Mouse (Mus musculus) spleen, adult 12 weeks (tissue): Measurements from ENCODE around the gene Ryk.

Experiments
- DNase-seq: peaks from one replicate; pipeline ENCODE4 v3.0.0; 2022; ENCODE audit warnings: low spot score

Ryk gene

DNA sequence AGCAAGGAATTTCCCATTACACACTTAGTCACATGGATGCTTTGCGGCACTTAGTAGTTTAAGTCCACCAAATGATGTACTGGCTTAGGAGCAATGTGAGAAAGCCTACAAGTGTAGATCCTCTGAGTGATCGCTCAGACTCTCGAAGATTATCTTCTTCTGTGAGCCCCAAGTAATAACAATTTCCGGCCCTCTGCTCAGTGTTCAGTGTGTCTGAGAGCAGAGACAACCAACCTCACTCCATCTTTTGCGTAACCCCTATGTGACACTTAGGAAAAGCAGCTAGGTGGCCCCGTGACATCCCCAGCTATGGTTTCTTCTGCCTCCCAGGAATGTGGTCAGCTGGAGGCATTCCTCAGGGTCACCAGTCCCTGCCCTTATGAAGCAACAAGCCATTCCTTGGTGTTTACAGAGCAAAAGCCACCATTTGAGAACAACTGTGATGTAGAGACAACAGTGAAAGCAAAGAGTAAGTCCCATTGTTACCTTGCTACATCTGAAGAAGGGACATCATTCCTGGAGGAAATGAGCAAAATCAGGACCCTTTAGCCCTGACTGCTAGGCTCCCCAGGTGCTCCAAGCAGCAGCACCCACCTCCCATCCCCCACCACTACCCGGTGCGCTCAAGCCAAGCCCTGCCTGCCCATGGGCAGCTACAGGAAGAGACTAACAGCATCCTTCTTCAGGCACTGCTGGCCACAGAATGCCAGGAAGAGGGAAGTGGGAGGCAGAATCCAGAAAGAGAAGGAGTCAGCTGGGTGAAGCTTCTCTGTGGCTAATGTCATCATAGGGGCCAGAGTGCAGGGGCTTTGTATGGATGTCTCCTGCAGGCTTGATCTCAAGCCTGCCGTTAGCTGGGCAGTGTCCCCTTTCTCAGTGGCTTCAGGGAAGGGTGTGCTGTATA, 116.6 kb downstream of the Ryk start:
- no peak for DNase-seq

DNA sequence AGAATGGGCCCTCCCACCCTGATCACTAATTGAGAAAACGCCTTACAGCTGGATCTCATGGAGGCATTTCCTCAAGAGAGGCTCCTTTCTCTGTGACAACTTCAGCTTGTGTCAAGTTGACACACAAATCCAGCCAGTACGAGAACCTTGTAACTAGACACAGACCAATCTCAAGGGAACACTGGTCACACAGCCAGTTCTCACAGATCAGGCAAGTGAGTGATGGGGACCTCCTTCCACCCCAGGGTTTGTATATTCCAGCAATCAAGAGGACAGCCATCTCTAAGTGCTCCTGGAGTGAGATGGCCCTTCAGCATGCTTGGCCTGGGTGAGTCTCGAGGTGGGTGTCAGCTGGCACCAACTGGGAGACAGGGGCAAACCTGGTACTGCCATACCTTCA, 121.1 kb downstream of the Ryk start:
- no peak for DNase-seq
